Mouse (Mus musculus) lung, postnatal 0 days (tissue): ENCODE data around the gene Smim24.

Experiments
- CTCF ChIP-seq: IDR thresholded peaks from 2 replicates; pipeline ENCODE4 v1.5.1; 2016; ENCODE audit warnings: antibody characterized with exemption, mild to moderate bottlenecking
- EP300 ChIP-seq: IDR thresholded peaks from 2 replicates; pipeline ENCODE4 v1.6.1; 2016; ENCODE audit warnings: antibody characterized with exemption, mild to moderate bottlenecking, control low read depth

DNA sequence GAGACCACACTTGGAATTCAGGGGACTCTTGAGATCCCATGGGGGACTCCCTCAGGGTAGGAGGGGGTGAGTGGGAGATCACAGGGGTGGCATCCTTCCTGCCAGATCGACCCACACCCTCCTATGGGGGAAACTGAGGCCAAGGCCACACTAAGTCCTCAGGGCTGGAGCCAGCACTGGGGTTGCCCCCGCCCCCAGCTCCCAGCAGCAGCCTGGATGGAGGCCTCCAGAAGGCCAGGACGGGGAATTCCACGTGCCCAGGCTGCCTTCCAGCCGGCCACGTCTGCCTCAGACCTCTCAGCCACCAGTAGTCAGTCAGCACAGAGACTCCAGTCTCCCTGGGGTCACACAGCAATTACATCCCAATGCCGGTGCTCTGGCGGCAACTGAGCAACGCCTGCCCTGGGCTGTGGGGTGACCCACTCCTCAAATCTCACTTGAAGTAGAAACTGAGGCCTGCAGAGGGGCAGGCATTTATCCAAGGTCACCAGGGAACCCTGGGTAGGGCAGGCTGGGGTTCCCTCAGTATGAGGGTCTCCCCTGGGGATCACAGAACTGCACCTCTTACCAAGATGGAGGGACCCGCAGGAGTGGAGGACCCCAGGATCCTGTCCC lies 32.5 kb downstream of the Smim24 start:
- TF ChIP-seq CTCF (no peak), EP300 (no peak)
